ENCODE assay signal across 8 mouse cellular contexts in the genomic region with DNA sequence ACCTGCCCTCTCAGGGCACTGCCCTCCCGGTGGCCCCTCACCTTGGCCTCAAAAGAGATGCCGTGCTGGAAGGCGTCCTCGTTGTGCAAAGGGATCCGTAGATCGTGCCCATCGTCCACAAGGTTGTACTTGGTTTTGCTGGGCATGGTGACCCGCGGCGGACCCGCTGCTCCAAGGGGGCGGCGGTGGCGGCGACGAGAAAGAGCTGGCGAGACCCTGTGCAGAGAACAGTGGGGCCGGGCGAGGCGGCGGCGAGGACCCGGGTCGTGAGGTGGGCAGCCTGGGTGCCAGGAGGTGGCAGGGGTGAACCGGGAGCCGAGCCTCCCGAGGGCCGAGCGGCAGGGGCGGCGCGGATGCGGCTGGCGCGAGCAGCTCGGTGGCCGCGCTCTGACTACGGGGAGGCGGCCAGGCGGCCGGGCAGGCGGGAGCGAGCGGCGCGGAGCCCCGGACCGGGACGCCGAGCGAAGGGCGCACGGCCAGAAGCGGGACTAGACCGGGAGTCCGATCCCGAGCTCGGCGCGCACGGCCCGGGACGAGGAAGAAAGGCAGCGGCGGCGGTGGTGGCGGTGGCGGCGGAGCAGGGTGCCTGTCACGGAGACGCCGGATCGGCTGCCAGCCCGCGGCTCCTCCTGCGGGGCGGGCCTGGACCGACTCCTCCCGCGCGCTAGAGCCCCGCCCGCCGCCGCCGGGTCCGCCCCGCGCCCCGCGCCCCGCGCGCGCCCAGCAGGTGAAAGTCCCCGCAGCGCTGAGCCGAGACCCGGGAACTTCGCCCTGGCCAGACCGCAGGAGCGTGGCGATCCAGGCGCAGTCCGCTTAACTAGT. TPM values are rescaled to one million over a fixed set of nuclear protein-coding genes. Genes with fewer than 3 reads are reported as not detected.
DNase-seq lines count a peak whose midpoint lies in the region; ATAC-seq lines count a peak whose summit lies in the region.

A gene (minus strand): TSS at position 643 of the 822 bp plus-strand sequence.

- H3K9ac ChIP-seq in intestine, embryonic 14.5 days (ENCODE audit: low read length): peak within 1 kb of the TSS; percentile 73

- peaks cover 3% of the 10 kb centered on the region; the same call in 1 of the 2 replicates for H3K36me3 ChIP-seq in intestine, embryonic 14.5 days (ENCODE audit: control insufficient read depth, insufficient read depth, low read length)
- H3K36me3 ChIP-seq in macrophage (ENCODE audit: inconsistent target): no peaks in the 10 kb centered on the region

- peak; percentile 91 for ATAC-seq in intestine, embryonic 14.5 days (replicated peaks; ENCODE audit: low FRiP score, low TSS enrichment, low read depth)

- no peak within 1 kb of the TSS for H3K27ac ChIP-seq in intestine, embryonic 14.5 days (ENCODE audit: low read depth)
- no peak within 1 kb of the TSS for H3K27ac ChIP-seq in macrophage

- DNase-seq in adrenal gland, adult 2 months: peak; percentile 94
- peak; percentile 84 for DNase-seq in embryo, embryonic 11 days
- peak; percentile 79 for DNase-seq in gastrocnemius, postnatal 25 days
- peak; percentile 86 for DNase-seq in intestine, embryonic 14.5 days (ENCODE audit: low spot score)
- DNase-seq in left cerebral cortex, adult 9 months (ENCODE audit: low spot score in 2 of 2): peak; percentile 47 to 73
- DNase-seq in retina, postnatal 7 days (ENCODE audit: low read depth, low spot score): peak; percentile 35
- DNase-seq in thymus, postnatal 4 days: peak; percentile 77

- H3K4me1 ChIP-seq in intestine, embryonic 14.5 days (replicated peaks; ENCODE audit: control insufficient read depth, insufficient read depth, low read length): peaks cover 13% of the 10 kb centered on the region

- peak within 1 kb of the TSS; percentile 84 for H3K4me3 ChIP-seq in intestine, embryonic 14.5 days (ENCODE audit: low read depth, low read length)
- H3K4me3 ChIP-seq in macrophage (ENCODE audit: inconsistent target): peak within 1 kb of the TSS; percentile 57

- H3K9me3 ChIP-seq in intestine, embryonic 14.5 days (ENCODE audit: control insufficient read depth, low read length): peaks cover 5% of the 10 kb centered on the region

- under 1% methylated on average over 84 of the region's 106 CpGs for WGBS in intestine, embryonic 14.5 days
- WGBS in macrophage (ENCODE audit: missing documents): under 1% methylated on average over 82 of the region's 106 CpGs

- H3K79me2 ChIP-seq in macrophage (ENCODE audit: inconsistent target): no peaks in the 10 kb centered on the region

- H3K4me2 ChIP-seq in intestine, embryonic 14.5 days (ENCODE audit: low read length): peak within 1 kb of the TSS; percentile 96

- H3K27me3 ChIP-seq in intestine, embryonic 14.5 days (replicated peaks; ENCODE audit: control insufficient read depth, insufficient read depth, low read length): no peaks in the 10 kb centered on the region

RNA-seq across cellular contexts. Expression of the gene that starts here (rescaled TPM):
- 10 to 100 TPM; 22.0 to 24.1 TPM for total RNA-seq in adrenal gland, adult 2 months (2021)
- 44.8 and 49.3 TPM in 2 replicates for polyA plus RNA-seq in adrenal gland, adult 2 months (2012; rRNA removed)
- 1 to 10 TPM; 1.4 to 1.7 TPM for total RNA-seq in gastrocnemius, postnatal 25 days (2021)
- 11.1 and 12.1 TPM in 2 replicates for polyA plus RNA-seq in intestine, embryonic 14.5 days (2014; fragmentation: Nextera tagmentation; extraction: Ambion mirVana)
- total RNA-seq in macrophage (2018; cell fraction: chromatin; rRNA removed): 10 to 100 TPM in 10 of 26 experiments, 1 to 10 TPM in 16; 2.4 to 19.7 (median 8.1) TPM
- total RNA-seq in macrophage (2018; cell fraction: cytosol; rRNA removed): 1 to 10 TPM in 20 of 26 experiments, under 1 TPM in 6; 0.56 to 4.4 (median 1.9) TPM
- total RNA-seq in macrophage (2018; cell fraction: nucleus; rRNA removed): 10 to 100 TPM in 8 of 26 experiments, 1 to 10 TPM in 18; 1.8 to 21.7 (median 6.3) TPM
- polyA plus RNA-seq in macrophage (2018): 1.5 to 2.6 TPM (median 1.6 TPM) in 3 replicates

Comparison
In these comparisons a context has a peak if more than half of its experiments do, and no peak if none do; other contexts are left out.
1. RNA of the gene that starts here (total RNA-seq): 22.0 to 24.1 TPM in adrenal gland, adult 2 months; 1.4 to 1.7 TPM in gastrocnemius, postnatal 25 days; every median in the first group is over 4 times any median in the second.
2. DNase-seq: peak in every context shown above with its lines; median percentile 94 in adrenal gland, adult 2 months; 86 in intestine, embryonic 14.5 days; 84 in embryo, embryonic 11 days; 79 in gastrocnemius, postnatal 25 days; 77 in thymus, postnatal 4 days; 60 in left cerebral cortex, adult 9 months; 35 in retina, postnatal 7 days.